Mouse (Mus musculus): Measurements from ENCODE around the gene Edem3. TPM values are rescaled to one million over a fixed set of nuclear protein-coding genes. Genes with fewer than 3 reads are reported as not detected.

Gene Edem3
- polyA plus RNA-seq, 1 experiment from 2014 or later, result 5.7 TPM

DNA sequence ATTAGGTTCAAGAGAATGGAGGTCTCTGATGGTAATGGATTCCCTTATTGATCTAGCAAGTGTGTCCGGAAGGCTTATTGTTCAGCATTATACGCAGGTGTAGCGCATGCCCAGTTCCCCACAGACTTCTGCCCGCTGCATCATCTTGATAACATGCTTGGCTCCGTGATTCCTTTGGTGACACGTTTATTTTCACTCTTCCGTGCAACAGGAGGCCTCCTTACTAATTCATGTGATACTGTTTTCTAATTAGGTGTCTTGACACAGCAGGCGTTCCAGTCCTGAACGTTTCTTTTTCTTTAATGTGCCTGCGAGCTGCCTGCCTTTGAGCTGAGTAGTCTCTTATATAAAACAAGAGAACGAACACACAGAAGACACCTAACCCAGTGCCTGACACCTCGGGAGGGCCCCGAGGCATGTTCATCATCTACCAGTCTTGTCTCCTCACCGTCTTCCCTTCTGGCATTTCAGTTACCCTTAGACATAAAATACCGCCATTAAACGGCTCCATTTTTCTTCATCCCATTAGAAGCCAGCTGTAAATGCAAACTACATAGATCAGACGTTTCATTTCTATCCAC is 90.2 kb downstream of the Edem3 start:
- H3K9me3 ChIP-seq (replicated peaks; ENCODE audit: control insufficient read depth, low read length), result no peaks in the 10 kb centered on the region
- H3K27ac ChIP-seq (ENCODE audit: low read length), result no peak overlapping the region
- 74% methylated on average over 17 of the region's 17 CpGs for WGBS (ENCODE audit: insufficient replicate concordance)
- no peaks in the 10 kb centered on the region for H3K36me3 ChIP-seq (ENCODE audit: control insufficient read depth, insufficient read depth)
- ATAC-seq (ENCODE audit: low read depth), result no peak
- H3K4me1 ChIP-seq (ENCODE audit: control insufficient read depth, low read depth, low read length), result no peaks in the 10 kb centered on the region
- H3K27me3 ChIP-seq (ENCODE audit: control insufficient read depth, insufficient read depth, low read depth, low read length), result no peaks in the 10 kb centered on the region
- H3K9ac ChIP-seq (ENCODE audit: low read depth, low read length), result no peak overlapping the region
- no peak overlapping the region for H3K4me3 ChIP-seq (ENCODE audit: low read depth, low read length)
- H3K4me2 ChIP-seq (ENCODE audit: low read depth, low read length), result no peak overlapping the region

DNA sequence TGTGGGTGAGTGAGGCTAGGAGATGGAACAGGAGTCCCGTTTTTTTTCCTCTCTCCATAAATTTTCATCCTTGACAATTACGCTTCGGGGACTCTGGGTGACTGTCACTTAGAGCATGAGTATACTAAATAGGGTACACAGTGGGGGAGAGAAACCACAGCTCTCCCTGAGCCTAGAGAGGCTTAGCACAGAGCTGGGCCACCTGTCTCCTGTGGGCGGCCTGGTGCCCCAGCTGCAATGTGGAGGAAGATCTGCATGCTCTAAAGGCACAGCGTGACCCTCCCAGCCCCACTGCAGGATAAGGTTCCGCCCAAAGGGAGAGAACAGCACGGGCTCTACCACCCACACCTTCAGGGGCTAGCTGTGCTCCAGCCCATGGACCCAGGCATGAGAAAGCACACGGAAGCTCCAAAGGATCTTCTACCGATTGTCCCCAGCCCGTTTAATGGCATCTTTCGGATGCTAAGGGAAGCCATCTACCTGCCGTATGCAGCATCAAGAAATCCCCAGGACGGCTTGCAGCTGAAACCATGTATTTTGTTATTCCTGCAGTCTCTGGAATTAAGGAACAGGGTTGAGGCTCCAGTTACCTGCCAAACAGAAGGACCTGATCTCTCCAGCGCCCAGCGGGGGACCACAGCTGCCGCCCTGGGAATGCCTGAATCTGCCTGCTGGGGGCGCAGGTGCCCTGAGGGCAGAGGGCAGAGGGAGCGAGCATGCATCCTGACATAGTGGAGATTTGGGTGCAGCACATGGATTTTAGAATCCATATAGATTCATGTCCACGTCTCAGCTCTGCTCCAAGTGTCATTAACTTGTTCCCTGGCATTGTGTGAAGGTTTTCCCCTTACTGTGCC is 91.0 kb downstream of the Edem3 start:
- Histone ChIP-seq H3K4me3 (ENCODE audit: low read depth, low read length) (no peak overlapping the region), H3K4me2 (ENCODE audit: low read depth, low read length) (no peak overlapping the region), H3K27ac (ENCODE audit: low read length) (no peak overlapping the region), H3K27me3 (ENCODE audit: control insufficient read depth, insufficient read depth, low read depth, low read length) (no peaks in the 10 kb centered on the region), H3K36me3 (ENCODE audit: control insufficient read depth, insufficient read depth) (no peaks in the 10 kb centered on the region), H3K9me3 (replicated peaks; ENCODE audit: control insufficient read depth, low read length) (no peaks in the 10 kb centered on the region), H3K4me1 (ENCODE audit: control insufficient read depth, low read depth, low read length) (no peaks in the 10 kb centered on the region), H3K9ac (ENCODE audit: low read depth, low read length) (no peak overlapping the region)
- ATAC-seq (ENCODE audit: low read depth), result no peak
- whole genome bisulfite sequencing (ENCODE audit: insufficient replicate concordance), result 60% methylated on average over 19 of the region's 19 CpGs

DNA sequence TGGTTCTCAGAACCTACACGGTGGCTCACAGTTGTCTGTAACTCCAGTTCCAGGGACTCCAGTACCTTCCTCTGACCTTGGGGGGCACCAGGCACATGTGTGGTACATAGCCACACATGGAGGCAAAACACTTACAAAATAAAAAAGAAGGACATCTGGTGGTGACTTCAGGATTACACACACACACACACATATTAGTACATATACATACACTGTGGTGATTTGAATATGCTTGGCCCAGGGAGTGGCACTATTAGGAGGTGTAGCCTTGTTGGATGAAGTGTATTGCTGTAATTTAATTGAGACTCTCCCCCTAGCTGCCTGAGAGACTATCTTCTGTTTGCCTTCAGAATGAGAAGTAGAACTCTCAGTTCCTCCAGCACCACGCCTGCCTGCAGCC is 93.1 kb downstream of the Edem3 start:
- H3K27ac ChIP-seq (ENCODE audit: low read length), result no peak overlapping the region
- H3K36me3 ChIP-seq (ENCODE audit: control insufficient read depth, insufficient read depth), result no peaks in the 10 kb centered on the region
- H3K9ac ChIP-seq (ENCODE audit: low read depth, low read length), result no peak overlapping the region
- H3K4me1 ChIP-seq (ENCODE audit: control insufficient read depth, low read depth, low read length), result no peaks in the 10 kb centered on the region
- H3K27me3 ChIP-seq (ENCODE audit: control insufficient read depth, insufficient read depth, low read depth, low read length), result no peaks in the 10 kb centered on the region
- H3K4me3 ChIP-seq (ENCODE audit: low read depth, low read length), result no peak overlapping the region
- ATAC-seq (ENCODE audit: low read depth), result no peak
- no peaks in the 10 kb centered on the region for H3K9me3 ChIP-seq (replicated peaks; ENCODE audit: control insufficient read depth, low read length)
- H3K4me2 ChIP-seq (ENCODE audit: low read depth, low read length), result no peak overlapping the region
- WGBS (ENCODE audit: insufficient replicate concordance), result 67% methylated on average over 2 of the region's 2 CpGs

DNA sequence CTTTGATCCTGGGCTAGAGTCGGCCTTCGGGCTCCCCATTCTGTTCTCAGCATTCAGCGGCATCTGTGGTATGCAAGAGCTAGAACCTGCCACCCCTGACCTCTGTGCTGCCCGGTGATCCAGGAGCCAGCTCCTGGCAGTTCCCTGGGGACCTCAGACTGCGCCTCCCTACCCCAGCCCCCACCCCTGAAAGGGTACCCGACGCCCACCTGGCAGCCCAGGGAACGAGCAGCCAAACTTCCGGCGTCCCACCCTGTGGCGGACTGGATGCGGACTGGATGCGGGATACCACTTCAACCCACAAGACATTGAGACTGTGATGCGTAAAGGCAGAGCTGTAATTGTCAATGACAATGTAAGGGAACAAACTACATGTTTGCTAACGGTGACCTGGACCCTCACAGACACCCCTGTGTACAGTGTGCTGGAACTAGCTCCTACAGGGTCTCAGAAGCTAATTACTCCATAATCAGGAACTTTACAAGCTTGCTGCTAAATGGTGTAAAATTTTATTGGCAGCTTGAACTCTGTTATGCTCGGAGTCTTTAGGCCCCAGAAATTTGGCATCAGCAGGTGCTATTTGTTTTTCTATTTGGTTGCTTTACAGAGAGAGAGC is 94.9 kb downstream of the Edem3 start:
- H3K9ac ChIP-seq (ENCODE audit: low read depth, low read length), result no peak overlapping the region
- no peaks in the 10 kb centered on the region for H3K4me1 ChIP-seq (ENCODE audit: control insufficient read depth, low read depth, low read length)
- H3K27ac ChIP-seq (ENCODE audit: low read length), result no peak overlapping the region
- H3K4me2 ChIP-seq (ENCODE audit: low read depth, low read length), result no peak overlapping the region
- H3K27me3 ChIP-seq (ENCODE audit: control insufficient read depth, insufficient read depth, low read depth, low read length), result no peaks in the 10 kb centered on the region
- H3K4me3 ChIP-seq (ENCODE audit: low read depth, low read length), result no peak overlapping the region
- no peaks in the 10 kb centered on the region for H3K9me3 ChIP-seq (replicated peaks; ENCODE audit: control insufficient read depth, low read length)
- 73% methylated on average over 16 of the region's 16 CpGs for WGBS (ENCODE audit: insufficient replicate concordance)
- H3K36me3 ChIP-seq (ENCODE audit: control insufficient read depth, insufficient read depth), result no peaks in the 10 kb centered on the region
- ATAC-seq (ENCODE audit: low read depth), result no peak

GRCm38 (mm10) chr1:151851051-151851848 is 96.1 kb downstream of the Edem3 start:
- 67% methylated on average over 20 of the region's 20 CpGs for WGBS (ENCODE audit: insufficient replicate concordance)
- no peak for ATAC-seq (ENCODE audit: low read depth)

DNA sequence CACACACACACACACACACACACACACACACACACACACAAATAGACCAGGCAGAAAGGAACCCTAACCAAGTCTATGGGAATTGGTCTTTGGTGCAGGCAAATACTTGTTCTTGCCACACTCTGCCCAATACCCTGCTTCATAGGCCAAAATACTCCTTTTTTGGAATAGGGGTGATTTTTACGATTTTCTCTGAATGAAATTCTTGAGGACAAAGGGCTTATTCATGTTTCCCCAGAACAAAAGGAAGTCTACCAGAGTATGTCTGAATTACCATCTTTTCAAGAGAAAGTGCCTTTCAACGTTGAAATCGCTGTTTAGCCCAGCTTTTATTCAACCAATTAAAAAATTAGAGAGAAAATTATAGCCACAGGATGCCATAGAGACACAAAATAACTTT is 96.8 kb downstream of the Edem3 start:
- Histone ChIP-seq H3K4me3 (ENCODE audit: low read depth, low read length) (no peak overlapping the region), H3K27me3 (ENCODE audit: control insufficient read depth, insufficient read depth, low read depth, low read length) (no peaks in the 10 kb centered on the region), H3K27ac (ENCODE audit: low read length) (no peak overlapping the region)

More at GRCm38 (mm10) chr1:151851051-151851848, 96.1 kb downstream of the Edem3 start:
- no peak overlapping the region for H3K4me3 ChIP-seq (ENCODE audit: low read depth, low read length)
- no peaks in the 10 kb centered on the region for H3K27me3 ChIP-seq (ENCODE audit: control insufficient read depth, insufficient read depth, low read depth, low read length)
- no peak overlapping the region for H3K27ac ChIP-seq (ENCODE audit: low read length)
- no peaks in the 10 kb centered on the region for H3K9me3 ChIP-seq (replicated peaks; ENCODE audit: control insufficient read depth, low read length)
- H3K9ac ChIP-seq (ENCODE audit: low read depth, low read length), result no peak overlapping the region
- H3K4me1 ChIP-seq (ENCODE audit: control insufficient read depth, low read depth, low read length), result no peaks in the 10 kb centered on the region
- no peaks in the 10 kb centered on the region for H3K36me3 ChIP-seq (ENCODE audit: control insufficient read depth, insufficient read depth)
- H3K4me2 ChIP-seq (ENCODE audit: low read depth, low read length), result no peak overlapping the region

DNA sequence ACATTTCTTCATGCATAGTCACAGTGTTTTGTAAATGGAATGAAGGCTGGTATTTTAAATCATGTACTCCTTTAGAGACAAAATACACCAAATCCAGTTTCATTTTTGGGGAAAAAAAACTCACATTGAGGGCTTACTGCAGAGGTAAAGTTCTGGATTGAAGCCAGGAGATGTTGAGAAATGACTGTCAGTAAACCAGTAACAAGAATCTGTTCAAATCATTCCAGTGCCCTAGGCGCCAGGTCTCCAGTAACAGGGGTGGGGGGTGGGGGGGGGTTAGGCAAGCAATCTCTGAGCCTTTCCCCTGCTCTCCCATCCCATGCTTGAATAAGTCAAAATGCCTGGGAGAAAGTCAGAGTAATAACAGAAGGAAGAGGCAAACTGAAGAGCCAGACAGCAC is 100.4 kb downstream of the Edem3 start:
- Histone ChIP-seq H3K9me3 (replicated peaks; ENCODE audit: control insufficient read depth, low read length) (no peaks in the 10 kb centered on the region), H3K36me3 (ENCODE audit: control insufficient read depth, insufficient read depth) (no peaks in the 10 kb centered on the region), H3K4me2 (ENCODE audit: low read depth, low read length) (no peak overlapping the region), H3K27ac (ENCODE audit: low read length) (no peak overlapping the region), H3K9ac (ENCODE audit: low read depth, low read length) (no peak overlapping the region), H3K4me1 (ENCODE audit: control insufficient read depth, low read depth, low read length) (no peaks in the 10 kb centered on the region), H3K27me3 (ENCODE audit: control insufficient read depth, insufficient read depth, low read depth, low read length) (no peaks in the 10 kb centered on the region), H3K4me3 (ENCODE audit: low read depth, low read length) (no peak overlapping the region)
- no peak for ATAC-seq (ENCODE audit: low read depth)
- WGBS (ENCODE audit: insufficient replicate concordance), result 54% methylated on average over 1 of the region's 1 CpGs

More for the DNA sequence above, 96.8 kb downstream of the Edem3 start:
- ATAC-seq (ENCODE audit: low read depth), result no peak
- Histone ChIP-seq H3K4me2 (ENCODE audit: low read depth, low read length) (no peak overlapping the region), H3K36me3 (ENCODE audit: control insufficient read depth, insufficient read depth) (no peaks in the 10 kb centered on the region), H3K9me3 (replicated peaks; ENCODE audit: control insufficient read depth, low read length) (no peaks in the 10 kb centered on the region), H3K4me1 (ENCODE audit: control insufficient read depth, low read depth, low read length) (no peaks in the 10 kb centered on the region), H3K9ac (ENCODE audit: low read depth, low read length) (no peak overlapping the region)
- 64% methylated on average over 3 of the region's 3 CpGs for WGBS (ENCODE audit: insufficient replicate concordance)

DNA sequence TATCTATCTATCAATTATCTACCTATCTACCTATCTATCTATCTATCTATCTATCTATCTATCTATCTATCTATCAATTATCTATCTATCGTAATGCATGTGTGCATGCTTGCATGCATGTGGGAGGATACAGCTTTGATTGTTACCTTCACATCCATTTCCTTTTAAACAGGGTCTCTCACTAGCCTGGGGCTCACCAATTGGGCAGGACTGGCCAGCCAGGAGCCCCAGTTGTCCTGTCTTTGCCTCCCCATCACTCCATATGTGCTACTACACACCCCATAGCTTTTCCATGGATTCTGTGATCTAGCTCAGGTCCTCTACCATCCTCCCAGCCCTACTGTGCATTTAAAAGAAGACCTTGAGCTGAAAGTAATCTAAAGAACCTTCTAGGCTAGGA is 103.3 kb downstream of the Edem3 start:
- Histone ChIP-seq H3K4me2 (ENCODE audit: low read depth, low read length) (no peak overlapping the region), H3K9me3 (replicated peaks; ENCODE audit: control insufficient read depth, low read length) (no peaks in the 10 kb centered on the region), H3K36me3 (ENCODE audit: control insufficient read depth, insufficient read depth) (no peaks in the 10 kb centered on the region), H3K4me3 (ENCODE audit: low read depth, low read length) (no peak overlapping the region), H3K4me1 (ENCODE audit: control insufficient read depth, low read depth, low read length) (no peaks in the 10 kb centered on the region), H3K9ac (ENCODE audit: low read depth, low read length) (no peak overlapping the region), H3K27ac (ENCODE audit: low read length) (no peak overlapping the region), H3K27me3 (ENCODE audit: control insufficient read depth, insufficient read depth, low read depth, low read length) (no peaks in the 10 kb centered on the region)
- no peak for ATAC-seq (ENCODE audit: low read depth)
- WGBS (ENCODE audit: insufficient replicate concordance), result 73% methylated on average over 1 of the region's 1 CpGs

All from liver, embryonic 16.5 days (tissue).